Mouse (Mus musculus) T-helper 1 cell (primary cell): ENCODE data around the gene Abr.

Experiments
- in situ Hi-C: fragments of 300-600 bp; cut with MboI, MseI; formaldehyde crosslinking; loops from one replicate; pipeline ENCODE4 v1.15.1; 2025; ENCODE audit warnings: high pct_unique_total_duplicates

The Abr gene

DNA sequence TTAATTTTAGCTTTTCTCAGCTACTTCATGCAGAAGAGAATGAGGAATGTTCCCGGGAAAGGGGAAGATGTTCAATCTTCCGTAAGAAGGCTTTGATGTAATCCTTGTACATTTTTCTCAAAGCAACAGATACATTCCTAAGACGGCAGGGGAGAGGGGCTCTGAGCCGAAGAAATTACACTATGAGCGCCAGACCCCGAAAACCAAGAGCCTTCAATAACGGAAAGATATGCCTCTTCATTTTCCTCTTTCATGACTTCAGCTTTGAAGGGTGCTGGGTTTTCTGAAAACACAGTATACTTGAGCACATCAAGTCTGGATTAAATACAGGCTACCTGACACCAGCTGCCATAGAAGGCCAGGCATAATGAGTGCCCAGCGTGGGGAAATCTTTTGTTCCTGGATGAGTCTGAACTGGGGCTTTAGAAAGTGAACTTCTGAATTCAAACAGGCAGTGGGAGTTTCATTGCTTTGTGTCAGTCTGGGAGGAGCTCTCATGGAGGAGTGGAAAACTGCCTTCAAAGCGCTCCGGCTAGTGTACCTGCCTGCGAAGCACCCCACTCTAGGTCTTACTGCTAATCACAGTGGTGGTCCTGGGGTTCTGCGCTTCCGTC is 239.3 kb downstream of the Abr start:
- in situ Hi-C loops: no loop called here

DNA sequence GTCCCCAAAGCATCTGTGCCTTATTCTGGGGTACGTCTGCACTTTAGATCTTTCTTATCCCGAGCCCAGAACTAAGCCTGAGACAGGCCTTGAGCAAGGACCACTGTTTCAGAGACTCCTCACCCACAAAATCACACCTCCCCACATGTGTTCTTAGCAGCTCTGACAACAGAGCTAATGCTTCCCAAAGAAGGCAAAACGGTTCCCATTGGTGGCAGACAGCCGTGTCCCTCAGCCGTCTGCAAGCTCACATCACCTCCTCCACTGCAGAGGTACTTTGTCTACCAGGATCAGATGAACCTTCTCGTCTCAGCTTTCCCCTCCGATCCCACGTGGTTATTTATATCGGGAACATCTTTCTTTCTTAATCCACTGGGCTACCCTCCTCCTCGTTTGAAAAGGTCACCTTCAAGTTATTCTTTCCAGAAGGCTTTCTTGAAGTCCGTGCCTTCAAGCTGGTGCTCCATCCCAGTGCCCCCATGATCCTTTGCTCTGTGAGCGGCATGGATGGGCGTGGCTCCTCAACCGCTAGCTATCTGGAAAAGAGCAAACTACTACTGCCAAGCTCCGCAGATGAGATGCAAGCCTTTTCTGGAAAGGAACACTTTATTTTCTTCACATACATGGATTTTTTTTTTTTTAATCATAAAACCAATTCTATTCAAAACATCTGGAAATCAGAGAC is 240.8 kb downstream of the Abr start:
- in situ Hi-C loops: no loop called here

DNA sequence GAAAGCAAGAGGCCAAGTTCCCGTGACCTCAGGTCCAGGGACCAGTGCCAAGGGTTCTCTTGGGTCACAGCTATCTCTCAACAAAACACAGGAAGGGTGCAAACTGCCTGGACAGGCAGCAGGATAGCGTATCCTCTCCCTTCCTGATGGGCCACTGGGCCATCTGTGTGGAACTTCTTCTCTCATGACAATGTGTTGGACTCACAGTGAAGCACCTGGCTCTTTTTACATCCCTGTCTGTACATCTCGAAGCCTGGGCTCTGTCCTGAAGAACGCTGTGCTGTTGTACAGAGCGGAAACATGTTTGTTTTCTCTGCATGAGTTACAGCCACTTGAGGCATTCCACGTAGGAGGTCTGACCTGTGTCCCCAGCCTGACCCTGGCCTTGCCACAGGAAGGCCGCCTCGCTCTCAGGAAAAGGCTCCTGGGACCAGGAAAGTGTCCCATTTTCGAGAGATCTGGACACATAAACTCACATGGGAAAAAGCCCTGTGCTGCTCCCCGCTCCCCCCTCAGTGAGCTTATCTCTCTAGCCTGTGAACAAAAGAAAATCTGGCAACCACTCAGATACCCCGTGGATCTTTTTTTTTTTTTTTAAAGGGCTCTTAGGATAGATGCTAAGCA is 242.1 kb downstream of the Abr start:
- in situ Hi-C loops: no loop called here

DNA sequence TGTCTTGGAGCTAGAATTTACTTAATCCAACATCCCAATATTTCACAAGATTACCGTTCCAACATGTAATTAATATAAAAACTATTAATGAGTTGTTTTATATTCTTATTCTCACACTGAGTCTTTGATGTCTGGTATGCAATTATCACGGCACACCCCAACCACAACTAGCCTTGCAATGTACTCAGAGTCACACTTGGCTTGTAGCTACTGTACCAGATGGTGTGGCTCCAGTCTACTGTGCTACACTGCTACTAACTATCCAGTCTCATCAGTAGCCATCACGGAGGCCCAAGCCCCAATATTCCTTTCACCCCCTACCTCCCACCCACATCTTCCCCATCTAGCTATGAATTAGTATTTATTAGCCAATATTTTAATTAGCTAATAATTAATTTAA is 245.7 kb downstream of the Abr start:
- in situ Hi-C loops: no loop called here

DNA sequence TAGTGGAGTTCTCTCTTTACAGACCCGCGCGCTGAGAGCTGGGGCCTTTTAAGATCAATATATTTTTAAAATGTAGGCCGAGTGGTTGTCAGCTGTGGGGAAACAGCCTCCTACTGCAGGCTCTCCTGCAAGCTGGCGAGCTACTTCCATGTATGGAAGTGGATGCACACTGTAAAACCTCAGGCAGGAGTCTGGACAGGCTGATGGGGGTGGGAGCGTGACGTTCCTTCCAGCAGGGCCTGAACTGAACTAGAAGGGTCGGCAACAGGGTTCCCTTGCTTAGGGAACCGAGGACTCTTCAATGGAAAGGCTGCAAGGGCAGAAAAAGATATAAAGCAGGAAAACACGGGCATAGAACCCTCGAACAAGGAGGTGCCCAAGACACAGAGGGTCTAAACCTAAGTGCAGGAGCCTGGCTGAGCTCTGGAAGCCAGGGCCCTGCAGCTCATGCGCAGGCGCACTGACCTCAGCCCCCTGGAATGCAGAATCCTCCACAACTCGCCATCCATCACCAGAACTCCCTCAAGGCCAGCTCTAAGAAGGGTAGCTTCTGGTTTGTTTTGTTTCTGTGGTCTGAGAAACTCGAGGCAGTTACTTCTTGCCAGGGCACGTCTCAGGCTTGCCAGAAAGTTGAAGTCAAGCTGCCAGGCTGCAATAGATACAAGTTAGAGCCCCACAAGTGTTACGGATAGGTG is 247.5 kb downstream of the Abr start:
- in situ Hi-C loops: no loop called here

DNA sequence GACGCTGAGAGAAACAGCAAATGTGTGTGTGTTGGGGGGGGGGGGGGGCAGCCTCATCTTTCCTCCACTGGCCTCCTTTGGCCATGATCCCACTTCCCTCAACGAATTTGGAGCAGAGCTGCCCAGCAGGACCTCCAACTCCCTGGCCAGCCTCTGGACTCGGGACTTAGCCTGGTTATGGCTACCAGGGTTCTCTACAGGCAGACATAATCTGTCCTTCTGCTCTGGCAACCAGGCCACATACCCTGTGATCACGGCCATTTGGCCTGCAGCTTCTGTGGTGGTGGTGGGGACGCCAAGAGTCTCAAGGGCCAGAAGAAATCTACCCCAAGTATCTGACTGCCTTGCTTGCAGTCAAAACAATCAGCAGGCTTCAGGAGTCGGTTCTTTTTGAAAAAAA is 249.6 kb downstream of the Abr start:
- in situ Hi-C loops: no loop called here

DNA sequence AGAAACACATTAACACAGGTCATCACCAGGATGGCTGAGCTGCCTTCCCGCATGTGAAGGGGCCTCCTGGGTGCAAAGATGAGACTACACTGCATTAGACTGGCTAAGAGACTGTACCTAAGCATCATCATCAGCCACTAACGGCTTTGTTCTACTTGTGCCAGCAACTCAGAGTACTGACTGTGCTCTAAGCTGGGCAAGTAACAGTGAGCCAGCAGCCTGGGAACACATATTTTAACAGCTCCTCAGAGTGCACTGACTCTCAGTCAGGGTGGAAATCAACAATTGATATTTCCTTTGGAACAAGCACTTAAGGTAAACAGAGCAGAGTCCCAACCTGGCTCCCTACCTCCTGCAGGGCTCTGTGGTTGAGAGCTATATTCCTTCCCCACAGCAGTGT is 250.0 kb downstream of the Abr start:
- in situ Hi-C loops: no loop called here

DNA sequence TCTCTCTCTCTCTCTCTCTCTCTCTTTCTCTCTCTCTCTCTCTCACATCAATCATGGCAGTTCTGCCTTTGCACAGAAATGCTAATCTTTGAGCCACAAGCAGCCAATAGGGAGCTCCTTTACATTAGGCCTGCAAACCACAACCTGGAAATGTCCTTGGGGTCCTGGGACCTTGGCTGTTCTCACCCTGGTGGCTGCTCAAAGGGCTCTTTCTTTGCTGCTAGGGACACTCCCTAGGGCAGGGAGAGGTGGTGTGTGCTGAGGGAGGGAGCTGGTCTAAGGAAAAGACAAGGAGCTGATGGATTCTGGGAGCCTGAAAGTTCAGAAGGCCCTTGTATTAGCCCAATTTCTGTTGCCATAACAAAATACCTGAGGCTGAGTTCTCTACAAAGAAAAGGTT is 251.6 kb downstream of the Abr start:
- in situ Hi-C loops: no loop called here
